Mouse (Mus musculus): ENCODE results near the gene C530025M09Rik.

Gene C530025M09Rik

GRCm38 (mm10) chr2:149830536-149831458, at the start of gene C530025M09Rik:
TSS of gene C530025M09Rik (minus strand) at chr2:149831213.
- DNase-seq (ENCODE audit: low spot score in 2 of 2) = no peak

DNA sequence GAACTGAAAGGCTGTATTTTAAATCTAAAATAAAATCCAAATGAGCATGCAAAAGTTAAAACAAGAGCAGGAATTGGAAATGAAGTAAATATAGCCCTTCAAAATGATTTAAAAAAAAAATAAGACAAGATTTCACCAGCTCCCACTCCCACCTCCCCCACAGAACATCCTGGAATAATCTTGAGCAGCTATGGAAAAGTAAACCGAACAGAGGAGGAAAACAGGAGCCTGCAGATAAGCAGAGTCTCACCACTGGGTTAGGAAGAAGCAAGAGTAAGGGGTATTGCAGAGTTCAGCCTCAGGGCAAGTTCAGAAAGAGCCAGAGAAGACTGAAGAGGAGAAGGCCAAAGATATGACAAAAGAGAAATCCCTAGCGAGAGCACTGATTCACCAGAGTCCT, 46.9 kb upstream of the C530025M09Rik start:
- DNase-seq (ENCODE audit: low spot score in 2 of 2) = no peak

- no peak for DNase-seq (ENCODE audit: low spot score in 2 of 2)
Observed at GRCm38 (mm10) chr2:149873346-149873745, 42.3 kb upstream of the C530025M09Rik start.

DNA sequence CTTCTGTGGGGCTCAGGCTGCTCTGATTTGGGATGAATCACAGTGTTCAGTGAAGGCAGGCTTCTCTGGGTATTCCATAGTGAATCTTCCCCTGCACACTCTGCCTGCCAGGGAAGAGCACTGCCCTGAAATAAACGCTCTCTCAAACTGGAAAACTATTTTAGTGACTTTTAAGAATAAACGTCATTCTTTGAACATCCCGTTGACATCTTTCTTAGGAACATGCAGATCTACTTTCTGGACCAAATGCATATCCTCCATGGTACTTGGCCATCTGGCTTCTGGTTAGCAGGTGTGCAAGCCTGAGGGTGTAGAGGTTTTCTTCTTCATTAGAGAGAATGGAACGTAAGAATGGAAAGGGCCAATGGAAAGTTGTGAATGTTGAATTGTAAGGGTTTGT, 41.5 kb upstream of the C530025M09Rik start:
- no peak for DNase-seq (ENCODE audit: low spot score in 2 of 2)

DNA sequence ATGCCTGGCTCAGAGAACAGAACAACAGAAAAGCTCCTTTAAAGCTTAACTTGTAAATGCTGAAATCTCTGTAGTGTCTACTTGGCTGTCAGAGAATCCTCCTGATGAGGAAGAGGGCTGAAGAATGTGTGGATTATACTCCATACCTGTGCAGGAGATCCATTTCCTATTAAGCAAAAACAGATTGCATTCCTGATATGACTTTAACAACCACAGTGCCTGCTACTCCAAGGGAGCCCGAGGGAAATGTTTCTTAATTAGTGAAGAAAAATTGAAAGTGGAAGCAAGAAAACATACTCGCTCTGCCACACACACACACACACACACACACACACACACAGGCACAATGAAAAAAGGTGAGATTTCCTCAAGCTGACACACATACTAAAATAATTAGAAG, 39.5 kb upstream of the C530025M09Rik start:
- no peak for DNase-seq (ENCODE audit: low spot score in 2 of 2)

DNA sequence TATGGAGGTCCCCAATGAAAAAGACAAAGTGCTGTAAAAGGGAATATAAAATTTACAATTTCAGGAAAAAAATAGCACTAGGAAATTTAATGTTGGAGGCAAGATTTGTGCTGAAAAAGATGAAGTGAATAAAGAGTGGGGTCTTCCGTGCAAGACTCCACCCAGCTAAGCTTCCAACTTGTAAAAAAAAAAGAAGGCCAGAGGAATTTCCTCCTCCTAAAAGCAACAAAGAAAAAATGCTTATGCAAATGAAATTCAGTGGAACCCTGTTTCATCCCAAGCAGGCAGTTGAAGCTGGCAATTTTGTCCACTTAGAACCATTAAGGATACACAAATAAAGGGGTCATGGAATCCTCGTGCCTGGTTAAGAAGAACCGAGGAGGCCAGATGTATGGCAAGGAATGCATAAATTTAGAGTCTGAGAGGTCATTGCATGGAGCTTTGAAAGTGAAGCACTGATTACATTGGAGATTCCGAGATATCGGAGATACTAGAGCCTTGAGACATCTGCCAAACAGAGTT, 35.0 kb upstream of the C530025M09Rik start:
- no peak for DNase-seq (ENCODE audit: low spot score in 2 of 2)

DNA sequence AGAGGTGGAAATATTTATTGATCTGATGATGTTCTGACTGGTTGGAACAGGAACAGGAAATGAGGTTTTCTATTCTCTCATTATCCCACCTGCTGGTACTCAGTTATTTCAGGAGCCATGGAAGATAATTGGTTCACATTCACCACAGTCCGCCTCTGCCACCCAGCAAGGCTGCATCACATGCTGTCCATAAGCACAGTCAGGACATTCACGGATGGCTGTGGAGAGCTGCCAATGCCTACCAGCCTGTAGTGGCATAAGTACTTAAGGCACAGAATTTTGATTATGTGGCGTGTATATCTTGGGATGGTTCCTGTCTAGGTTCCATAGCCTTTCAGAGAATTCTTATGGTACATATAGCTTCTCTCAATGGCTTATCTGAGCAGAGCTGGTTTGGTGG, 30.0 kb upstream of the C530025M09Rik start:
- DNase-seq (ENCODE audit: low spot score in 2 of 2) = no peak

- no peak for DNase-seq (ENCODE audit: low spot score in 2 of 2)
Observed at GRCm38 (mm10) chr2:149848778-149849177, 17.8 kb upstream of the C530025M09Rik start.

DNA sequence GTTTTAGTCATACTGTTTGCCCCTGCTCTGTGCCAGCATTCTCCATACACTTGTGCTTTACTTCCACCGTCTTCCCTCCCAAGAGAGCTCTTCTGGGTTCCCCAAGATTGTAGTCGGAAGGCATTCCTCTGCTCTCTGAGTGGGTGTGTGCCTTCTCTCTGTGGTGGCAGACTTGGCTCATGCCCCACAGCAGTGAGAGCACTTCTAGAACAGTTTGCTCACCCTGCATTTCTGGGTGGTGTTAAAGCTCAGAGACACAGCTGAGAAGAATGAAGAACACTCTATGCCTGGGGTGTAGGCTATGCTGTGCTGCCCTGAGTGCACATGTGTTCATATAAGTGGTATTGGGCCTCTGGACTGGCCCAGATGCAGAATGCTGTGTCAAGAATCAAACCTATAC, 13.6 kb upstream of the C530025M09Rik start:
- no peak for DNase-seq (ENCODE audit: low spot score in 2 of 2)

- DNase-seq (ENCODE audit: low spot score in 2 of 2) = no peak
Observed at GRCm38 (mm10) chr2:149839666-149840065, 8.7 kb upstream of the C530025M09Rik start.

DNA sequence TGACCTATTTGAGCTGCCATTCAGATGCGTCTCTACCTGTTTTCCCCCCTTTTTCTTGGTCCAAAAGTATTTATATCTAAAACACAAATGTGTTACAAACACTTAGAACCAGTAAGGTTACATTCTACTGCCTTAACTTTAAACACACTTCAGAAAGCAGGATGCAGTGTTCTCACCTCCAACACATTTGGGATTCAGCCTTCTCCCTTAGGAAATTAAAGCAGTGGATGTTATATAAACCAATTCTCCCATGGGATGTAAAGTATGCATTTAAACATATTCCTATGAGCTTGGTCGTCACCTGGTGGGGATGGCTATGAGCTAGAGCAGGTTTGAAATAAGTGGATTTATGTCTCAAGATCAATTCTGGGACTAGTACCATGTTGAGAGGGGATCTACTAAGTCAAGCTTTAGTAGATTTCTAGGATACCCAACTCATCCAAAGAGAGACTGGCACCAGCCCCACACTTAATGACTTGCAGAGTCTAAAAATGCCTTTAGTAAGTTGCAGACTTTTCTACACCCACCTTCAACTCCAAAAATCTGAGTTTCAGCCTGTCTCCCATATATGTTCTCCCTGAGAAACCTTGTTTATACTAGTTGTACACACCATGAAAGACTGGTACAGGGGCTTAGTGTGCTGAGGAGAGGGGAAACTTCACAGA, 5.6 kb upstream of the C530025M09Rik start:
- DNase-seq (ENCODE audit: low spot score in 2 of 2) = no peak

DNA sequence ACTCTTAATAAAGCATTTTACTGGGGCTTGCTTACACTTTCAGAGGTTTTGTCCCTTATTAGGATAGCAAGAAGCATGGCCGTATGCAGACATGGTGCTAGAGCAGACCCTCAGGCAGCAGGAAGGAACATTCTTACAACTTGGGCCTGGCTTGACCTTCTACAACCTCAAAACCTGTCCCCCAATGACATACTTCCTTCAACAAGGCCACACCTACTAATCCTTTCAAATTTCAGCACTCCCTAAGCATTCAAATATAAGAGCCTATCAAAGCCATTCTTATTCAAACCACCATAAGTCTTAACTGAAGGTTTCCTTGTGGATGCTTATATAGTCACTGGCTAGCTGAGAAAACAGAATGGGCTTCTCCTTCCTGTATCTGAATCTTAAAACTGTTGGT, 4.1 kb upstream of the C530025M09Rik start:
- DNase-seq (ENCODE audit: low spot score in 2 of 2) = no peak

- DNase-seq (ENCODE audit: low spot score in 2 of 2) = no peak
Observed at GRCm38 (mm10) chr2:149832301-149832700, 1.3 kb upstream of the C530025M09Rik start.

DNA sequence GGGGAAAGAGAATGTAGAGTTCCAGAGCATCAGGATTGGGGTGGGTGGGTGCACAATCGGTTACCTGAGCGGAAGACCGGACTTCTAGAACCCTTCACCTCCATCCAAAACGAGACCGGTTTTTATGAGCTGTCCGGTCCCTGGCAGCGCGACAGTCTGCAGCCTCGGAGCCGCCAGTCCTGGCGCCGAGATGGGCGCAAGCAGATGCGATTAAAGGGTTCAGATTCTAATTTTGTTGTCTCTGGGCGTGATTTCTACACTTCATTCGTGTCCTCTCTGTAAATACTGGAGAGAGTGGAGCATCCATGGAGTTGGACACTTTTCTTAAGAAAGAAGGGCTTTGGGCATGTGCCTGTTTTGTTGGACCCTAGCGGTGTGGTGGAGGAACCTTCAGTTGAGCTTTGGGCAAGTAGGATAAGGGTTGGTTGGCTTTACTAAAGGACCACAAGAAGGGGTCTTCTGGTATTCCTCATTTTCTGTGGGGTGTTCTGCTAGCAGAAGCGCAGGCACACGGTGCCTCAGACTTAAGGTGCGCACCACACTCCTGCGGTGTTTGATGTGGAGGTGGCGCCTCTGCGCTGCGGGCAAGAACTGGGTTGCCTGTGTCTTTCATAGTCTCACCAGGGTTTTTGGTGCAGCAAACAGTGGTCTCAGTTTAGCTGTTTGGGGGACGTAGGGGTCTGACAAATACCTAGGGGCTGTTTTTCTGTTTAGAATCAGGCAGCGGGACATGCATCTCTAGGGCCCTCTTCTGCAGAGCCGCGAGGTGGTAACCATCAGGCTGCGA, 639 bp upstream of the C530025M09Rik start:
- no peak for DNase-seq (ENCODE audit: low spot score in 2 of 2)

GRCm38 (mm10) chr2:149829955-149830535, 968 bp downstream of the C530025M09Rik start:
- no peak for DNase-seq (ENCODE audit: low spot score in 2 of 2)

GRCm38 (mm10) chr2:149828911-149829310, 2.1 kb downstream of the C530025M09Rik start, which contains the start of gene Syndig1:
TSS of gene Syndig1 (plus strand) at chr2:149829211.
- no peak for DNase-seq (ENCODE audit: low spot score in 2 of 2)

DNA sequence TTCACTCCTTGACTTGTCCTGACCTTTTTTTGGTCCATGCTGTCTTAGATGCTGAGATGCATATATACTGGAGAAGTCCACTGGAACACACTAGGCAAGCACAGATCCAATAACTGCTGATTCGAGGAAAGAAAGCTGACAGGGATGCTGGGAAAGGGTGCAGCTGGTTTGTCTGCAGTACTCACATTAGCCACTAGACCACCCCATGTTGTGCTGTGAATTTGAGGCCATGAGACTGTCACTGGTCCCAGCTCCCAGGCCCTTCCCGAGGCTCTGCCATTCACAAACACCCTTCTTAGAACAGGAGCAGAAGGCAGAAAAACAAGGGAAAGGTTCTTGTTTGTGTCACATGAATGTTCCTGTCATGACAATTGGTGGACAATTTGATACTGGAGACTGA, 10.8 kb downstream of the C530025M09Rik start:
- no peak for DNase-seq (ENCODE audit: low spot score in 2 of 2)

DNA sequence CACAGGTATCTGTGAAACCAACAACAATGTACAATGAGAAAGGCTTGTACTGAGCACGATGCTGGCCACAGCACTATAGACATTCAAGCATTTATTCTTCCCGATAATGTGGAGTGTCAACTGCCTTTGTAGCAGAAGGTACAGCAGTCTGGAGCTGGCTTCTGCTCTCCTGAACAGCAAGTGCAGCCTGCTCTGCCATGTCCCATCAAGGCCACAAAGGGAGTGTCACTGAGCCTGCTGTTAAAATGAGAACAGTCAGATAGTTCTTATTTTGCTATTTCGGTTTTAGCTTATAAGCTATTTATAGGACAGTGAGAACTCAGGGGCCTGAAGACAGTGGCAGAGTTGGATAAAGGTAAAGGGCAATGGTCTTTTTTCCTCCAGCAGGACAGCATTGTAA, 11.3 kb downstream of the C530025M09Rik start:
- no peak for DNase-seq (ENCODE audit: low spot score in 2 of 2)

DNA sequence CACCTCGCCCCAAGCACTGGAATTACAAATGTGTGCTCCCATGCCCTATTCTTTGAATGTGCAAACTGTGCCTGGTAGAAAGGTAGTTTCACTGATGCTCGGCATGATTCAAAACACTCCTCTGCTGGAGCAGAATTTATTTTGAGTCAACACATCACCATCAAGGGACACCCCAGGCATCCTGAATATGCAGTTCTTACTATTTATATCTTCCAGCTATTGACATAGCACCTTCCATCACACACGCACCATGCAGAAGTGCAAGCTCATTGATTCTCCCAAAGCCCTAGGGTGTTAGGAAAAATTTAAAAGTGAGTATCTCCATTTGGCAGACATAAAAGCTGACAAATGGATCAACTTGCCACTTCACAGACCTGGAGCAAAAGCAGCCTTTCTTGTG, 12.6 kb downstream of the C530025M09Rik start:
- no peak for DNase-seq (ENCODE audit: low spot score in 2 of 2)

DNA sequence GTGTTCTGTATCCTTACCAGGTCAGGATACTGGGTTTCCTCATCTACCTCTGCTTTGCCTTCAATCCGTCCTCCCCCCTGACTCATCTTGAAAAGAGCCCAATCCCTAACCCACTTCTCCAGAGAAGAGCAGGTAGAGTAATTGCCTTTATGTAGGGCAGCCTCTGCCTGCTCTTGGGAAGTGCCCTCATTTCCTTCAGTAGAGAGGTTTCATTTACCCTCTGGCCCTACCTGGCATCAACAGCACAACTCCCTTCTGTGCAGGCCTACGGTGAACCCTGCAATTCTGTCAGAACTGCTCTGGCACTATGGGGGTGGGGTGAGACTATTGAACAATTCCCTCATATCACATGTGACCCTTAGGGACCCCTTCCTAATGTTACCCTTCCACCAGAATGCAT, 18.1 kb downstream of the C530025M09Rik start:
- DNase-seq (ENCODE audit: low spot score in 2 of 2) = no peak

DNA sequence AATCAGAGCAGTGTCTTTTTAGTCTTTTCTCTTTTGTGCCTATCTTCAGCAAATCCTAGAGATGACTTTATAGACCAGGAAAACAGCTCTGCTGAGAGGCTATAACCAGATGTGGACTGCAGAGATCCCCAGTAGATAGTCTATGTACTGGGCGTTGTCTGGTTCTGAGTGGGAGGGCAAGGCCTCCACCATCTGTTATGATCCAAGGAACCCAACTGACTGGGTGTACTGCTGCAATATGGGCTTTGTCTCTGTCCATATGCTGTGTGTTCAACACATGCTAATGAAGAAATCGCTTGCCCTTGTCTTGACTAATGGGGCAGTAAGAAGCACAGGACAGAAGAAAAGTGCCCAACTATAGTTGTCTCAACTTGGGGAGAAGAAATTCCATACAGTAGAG, 25.8 kb downstream of the C530025M09Rik start:
- DNase-seq (ENCODE audit: low spot score in 2 of 2) = no peak

Data from spleen, postnatal 36 days (tissue).